Mouse (Mus musculus) CH12.LX (cell line): ENCODE measurements around the gene Eif4h.

ENCODE experiments used
- CTCF ChIP-seq, 2 experiments: IDR thresholded peaks in 1 of 2; conservative IDR thresholded peaks in 1 of 2; 2 replicates each; pipeline ENCODE4 v1.5.1; 2011 to 2012; ENCODE audit warnings: low read depth in 2 of 2, low read length in 2 of 2, improper control_type of control experiment in 1 of 2, inconsistent platforms in 1 of 2, mild to moderate bottlenecking in 1 of 2, moderate library complexity in 1 of 2
- MAX ChIP-seq: IDR thresholded peaks from 2 replicates; pipeline ENCODE4 v1.6.1; 2011; ENCODE audit warnings: low read length, improper control_type of control experiment
- NELFE ChIP-seq: IDR thresholded peaks from 2 replicates; pipeline ENCODE4 v1.6.1; 2011; ENCODE audit warnings: low read depth, low read length, improper control_type of control experiment

GRCm38 (mm10) chr5:134615780-134616179, 23.5 kb downstream of the Eif4h start:
- TF ChIP-seq MAX (no peak), CTCF (conservative IDR thresholded peaks at IDR 0.05 in 1 of 2, IDR thresholded peaks at IDR 0.05 in 1 of 2; ENCODE audit: low read depth in 2 of 2, low read length in 2 of 2) (no peak), NELFE (no peak)
